Mouse (Mus musculus) urinary bladder, adult 18-20 months (tissue): ENCODE measurements around the gene Sgsm2.
"Not testable (repeated sequence)": the region's sequence is repeated elsewhere in the genome, so short reads cannot be mapped to it uniquely, and the experiment has no call there.

ENCODE experiments used
- DNase-seq, 2 experiments: peaks; one replicate each; pipeline ENCODE4 v3.0.0; 2022; ENCODE audit warnings: low spot score in 2 of 2, mixed read lengths in 2 of 2

Gene Sgsm2

DNA sequence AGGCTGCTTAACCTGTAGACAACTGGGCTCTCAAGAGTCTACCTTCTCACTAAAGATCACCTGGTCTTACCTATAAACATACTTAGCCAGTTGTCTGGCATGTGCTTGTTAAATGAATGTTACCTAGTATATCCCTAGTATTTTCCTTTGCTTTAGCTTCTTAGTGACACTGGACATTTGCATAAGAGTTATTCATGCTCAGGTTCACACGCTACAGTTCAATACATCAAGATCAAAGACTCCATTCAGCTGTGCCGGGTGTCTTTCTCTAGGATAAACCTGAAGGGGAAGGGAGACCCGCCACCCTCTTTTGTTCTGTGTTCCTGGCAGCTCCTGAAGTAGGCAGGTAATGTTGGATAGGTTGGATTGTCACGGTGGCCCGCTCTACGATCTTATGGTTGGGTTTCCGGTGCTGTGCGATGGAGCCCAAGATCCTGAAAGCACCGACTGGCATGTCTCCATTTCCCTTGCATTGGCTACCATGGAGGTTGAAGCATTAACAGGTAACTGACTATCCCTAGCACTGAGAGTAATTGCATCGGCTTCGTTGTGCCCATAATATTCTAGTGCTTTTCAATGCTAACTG, 67.8 kb downstream of the Sgsm2 start:
- no peak for DNase-seq

DNA sequence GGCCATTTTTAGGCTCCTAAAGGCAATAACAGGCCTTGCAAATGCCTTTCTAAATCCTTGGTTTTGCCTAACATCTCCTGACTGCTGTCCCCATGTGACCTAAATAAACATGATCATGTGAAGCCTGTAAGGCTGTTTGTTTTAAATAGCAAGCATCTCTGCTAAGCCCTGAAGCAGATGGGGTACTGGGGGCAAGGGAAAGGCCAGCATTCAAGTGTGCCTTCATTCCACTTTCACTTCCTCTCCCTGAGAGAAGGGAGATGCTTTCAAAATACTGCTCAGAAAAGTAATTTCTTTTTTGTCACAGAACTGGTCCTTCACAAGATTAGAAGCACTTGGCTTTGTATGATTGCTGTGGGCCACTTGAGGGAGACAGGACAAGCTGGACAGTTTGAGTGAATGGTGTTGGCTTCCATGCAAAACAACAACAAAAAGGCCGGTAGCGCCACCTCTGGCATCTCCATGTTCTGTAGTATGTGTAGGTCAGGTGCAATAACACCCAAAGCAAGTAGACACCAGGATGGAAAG, 68.4 kb downstream of the Sgsm2 start:
- no peak for DNase-seq

DNA sequence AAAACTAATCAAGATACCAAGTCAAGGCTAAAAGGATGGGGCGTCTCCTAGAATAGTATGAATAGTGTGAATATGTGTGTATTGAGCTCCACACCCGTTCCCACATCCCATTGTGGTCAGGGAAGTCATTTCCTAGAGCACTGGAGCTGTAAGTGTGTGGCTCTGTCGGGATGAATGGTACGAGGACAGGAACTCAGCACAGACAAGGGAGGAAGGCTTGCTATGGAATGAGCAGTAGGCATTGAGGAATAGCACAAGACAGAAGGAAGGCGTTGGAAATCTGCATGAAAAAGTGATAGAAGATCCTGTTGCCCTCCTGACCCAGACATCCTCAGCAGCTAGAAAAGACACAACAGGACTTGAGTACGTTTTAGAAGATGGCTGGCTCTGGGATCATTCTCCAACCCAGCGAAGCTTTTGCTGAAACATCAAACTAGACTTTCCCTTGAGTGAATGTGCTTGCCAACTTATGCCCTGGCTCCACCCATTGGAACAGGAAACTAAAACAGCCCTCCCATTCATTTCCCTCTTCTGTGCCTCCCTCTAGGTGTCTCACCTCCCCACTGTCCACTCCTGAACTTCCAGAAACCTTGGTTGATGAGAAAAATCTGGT, 69.0 kb downstream of the Sgsm2 start:
- DNase-seq, result no peak

DNA sequence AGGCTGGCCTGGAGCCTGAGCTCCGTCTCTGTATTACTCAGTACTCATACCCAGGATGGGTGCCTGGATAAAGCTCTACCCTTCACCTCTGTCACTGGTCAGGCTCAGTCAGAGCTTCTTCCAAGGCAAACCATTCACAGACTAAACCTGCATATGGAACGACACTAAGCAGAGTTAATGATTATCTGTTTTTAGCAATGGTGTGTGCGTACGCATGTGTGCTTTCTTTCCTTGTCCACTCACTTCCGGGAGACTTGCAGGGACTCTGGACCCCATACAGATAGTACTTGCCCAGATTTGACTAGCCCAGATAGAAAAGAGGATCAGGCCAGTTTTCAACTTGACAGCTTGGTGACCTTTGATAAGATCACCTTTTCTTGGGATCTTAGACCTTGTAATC, 70.2 kb downstream of the Sgsm2 start:
- DNase-seq, result no peak

DNA sequence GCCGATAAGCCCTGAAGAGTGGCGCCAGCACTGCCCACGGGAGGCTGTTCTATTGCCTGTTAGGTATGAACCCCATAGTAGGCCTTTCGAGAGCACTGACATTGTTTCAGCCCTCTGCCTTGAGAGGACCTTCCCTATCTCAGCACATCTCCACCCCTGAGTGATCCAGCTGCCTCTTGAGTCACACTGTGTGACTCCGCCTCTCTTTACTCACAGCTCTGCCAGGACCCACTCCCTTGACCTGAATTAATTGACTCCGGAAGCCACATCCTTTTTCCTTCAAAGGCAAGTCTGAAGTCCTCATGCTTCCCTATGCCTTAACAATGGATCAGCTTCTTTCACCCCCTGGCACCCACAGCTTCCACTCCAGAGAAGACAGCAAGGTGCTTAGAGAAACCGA, 70.7 kb downstream of the Sgsm2 start:
- DNase-seq, result no peak

DNA sequence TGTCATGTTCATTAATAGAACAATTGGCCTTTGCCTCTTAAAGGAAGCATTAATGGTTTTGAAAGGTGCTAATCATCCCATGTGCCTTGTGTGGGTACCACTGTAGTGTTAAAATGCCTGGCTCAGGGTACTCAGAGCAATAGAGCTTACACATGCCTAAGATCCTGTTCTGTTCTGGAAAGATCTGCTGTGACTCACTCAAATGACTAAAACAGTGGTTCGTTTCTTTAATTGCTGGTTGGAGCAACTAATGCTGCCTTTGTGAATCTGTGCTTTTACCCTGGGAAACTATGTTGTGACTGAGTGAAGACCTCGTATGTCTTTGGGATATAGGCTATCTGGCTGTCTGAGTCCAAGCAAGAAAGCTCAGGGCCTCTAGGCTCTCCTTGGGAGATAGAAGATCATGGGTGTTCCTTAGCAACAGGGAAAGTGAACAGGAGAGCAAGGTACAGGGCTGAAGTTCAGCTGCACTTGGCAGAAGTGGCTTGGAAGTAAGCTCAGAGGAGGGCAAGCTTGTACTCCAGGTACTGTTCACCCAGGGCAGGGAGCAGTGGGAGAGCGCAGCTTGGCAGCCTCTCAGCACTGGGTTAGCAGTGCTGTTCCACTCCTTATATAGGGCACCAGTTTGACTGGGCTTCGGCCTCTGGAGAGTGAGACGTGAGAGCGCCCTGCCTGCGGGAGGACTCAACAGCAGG, 74.0 kb downstream of the Sgsm2 start:
- no peak for DNase-seq

DNA sequence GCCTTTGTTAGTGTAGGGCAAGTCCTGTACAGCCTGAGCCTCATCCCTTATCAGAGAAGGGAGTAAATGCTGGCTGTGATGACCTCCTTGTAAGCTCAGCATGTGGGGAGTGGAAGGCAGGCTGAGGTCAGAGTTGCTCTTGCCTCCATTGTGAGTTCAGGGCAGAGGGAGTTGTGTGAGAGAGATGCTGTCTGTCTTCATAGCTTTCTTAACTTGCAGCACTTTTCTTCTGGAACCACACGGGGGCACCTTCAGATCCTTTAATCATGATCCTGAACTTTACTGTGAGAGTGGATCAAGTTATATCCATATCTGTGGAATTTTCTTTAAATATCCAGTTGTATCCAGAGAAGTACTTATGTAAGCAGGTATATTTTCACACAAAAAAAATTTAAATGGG, 75.4 kb downstream of the Sgsm2 start:
- no peak for DNase-seq

DNA sequence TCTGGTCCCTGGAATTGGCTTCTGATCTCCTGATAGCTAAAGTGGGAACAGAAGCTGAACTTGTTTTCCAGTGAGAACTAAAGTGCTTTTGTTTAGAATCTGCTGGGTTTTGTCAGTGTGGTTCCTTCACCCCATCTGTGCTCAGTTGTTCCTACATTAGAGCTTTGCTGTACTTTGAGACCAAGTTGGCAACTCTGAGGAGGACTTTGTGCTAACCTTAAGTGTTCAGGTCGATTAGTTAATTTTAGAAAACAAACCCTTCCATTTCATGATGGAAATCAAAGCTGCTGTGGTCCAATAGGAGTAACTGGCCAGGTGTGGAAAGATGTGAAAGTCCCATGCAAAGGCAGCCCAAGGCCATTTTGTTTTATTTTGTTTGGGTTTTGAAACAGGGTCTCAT, 75.9 kb downstream of the Sgsm2 start:
- no peak for DNase-seq

DNA sequence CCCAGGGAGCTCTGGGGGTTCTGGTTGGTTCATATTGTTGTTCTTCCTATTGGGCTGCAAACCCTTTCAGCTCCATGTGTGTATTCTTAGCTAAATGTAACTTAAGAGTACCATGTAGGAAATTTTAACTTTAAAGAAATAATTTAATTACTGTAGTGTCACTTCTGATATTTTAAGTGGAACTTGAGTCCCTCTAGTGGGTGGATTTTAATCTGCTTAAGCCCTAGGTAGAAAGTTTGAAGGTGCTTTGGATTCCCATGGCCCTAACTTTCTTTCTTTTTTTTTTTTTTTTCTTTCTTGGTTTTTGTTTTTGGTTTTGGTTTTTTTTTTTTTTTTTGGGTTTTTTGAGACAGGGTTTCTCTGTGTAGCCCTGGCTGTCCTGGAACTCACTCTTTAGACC, 81.1 kb downstream of the Sgsm2 start:
- no peak for DNase-seq

DNA sequence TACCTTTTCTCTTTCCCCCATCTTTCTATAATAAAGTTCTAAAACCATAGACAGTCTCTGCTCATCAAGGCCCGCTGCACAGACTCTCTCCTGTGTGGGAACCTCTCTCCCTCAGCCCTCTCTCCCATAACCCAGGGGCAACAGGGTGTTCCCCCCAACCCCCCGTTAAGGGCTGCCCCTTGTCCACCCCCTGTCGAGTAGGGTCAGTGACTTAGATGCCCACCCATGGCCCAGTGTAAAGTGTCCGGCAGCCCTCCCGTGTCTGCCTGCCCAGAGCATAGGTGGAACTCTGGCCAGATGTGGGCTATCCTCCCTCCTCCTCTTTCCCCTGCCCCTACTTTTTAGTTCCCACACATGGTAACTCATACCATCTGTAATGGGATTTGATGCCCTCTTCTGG, 85.3 kb downstream of the Sgsm2 start:
- DNase-seq, result no peak

DNA sequence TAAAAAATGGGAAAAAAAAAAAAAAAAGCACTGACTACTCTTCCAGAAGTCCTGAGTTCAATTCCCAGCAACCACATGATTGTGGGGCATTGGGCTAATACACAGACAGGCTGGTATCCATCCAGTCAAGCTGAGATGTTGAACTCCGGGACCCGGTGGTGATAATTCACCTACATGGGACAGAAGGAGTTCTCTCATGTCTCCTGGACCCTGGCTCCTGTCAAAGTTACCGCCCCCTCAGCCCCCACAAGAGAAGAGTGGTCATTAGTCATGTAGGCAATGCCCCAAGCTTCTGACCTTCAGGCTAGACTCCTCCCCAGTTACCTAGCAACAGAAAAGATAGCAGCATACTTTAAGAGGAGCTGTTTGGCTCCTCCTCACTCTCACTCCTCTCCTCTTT, 85.8 kb downstream of the Sgsm2 start:
- DNase-seq, result not testable (repeated sequence)

DNA sequence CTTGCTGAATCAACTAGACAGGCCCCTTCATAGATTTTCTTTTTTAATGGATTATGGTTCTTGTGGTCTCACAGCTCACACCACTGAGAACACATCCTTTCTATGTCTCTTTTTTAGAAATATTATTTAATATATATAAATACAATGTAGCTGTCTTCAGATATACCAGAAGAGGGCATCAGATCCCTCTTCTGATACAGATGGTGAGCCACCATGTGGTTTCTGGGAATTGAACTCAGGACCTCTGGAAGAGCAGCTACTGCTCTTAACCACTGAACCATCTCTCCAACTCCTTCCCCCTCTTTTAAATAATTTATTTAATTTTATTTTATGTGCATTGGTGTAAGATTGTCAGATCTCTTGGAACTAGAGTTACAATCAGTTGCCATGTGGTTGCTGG, 86.7 kb downstream of the Sgsm2 start:
- no peak for DNase-seq

DNA sequence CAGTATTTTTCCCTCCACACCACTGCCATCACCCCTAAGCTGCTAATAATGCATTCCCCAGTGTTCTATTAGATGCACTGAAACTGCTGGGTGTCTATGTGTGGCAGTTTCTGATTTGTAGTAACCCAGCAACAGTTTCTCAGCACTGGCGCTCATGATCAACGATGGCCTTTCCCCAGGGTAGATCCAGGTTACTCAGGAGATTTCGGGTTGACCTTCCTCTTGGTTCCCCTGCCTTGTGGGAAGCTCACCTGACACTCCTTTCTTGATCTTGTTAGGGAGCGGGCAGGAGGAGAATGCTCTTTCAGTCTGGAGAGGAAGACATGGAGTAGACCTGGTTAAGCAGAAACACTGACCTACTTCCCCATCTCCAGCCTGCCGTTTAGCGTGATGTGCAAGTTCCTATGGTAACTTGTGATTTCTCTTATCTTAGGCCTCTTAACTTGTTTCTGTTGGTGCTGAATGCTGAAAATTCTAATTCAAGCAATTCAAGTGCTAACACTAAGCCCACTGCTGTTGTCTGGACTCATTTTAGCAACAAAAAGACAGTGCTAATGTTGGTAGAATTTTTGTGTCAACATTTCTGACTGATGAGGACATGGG, 88.5 kb downstream of the Sgsm2 start:
- no peak for DNase-seq

DNA sequence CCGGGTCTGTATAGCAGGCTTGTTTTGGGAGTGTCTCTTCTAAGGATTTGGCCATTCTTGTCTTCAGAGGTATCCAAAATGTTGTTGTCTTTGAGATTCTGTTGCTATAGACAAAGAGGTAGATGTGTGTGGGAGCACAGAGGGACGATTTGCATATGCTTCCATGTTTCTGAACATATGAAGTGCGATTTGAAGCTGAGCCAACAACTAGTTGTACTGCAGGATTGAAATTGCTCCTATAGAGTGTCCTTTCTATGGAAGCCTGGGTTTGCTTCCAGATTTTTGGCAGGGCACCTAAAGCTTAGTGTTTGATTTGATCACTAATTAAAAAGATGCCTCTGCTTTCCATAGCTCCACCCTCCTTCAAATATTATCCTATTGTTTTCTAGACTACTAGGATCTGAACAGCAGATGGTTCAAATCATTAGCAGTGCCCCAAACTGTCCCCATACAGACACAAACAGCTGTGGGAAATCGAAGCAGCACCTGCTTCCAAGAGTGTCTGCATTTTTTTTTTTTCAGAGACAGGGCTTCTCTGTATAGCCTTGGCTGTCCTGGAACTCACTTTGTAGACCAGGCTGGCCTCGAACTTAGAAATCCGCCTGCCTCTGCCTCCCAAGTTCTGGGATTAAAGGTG, 89.5 kb downstream of the Sgsm2 start:
- DNase-seq, result no peak

DNA sequence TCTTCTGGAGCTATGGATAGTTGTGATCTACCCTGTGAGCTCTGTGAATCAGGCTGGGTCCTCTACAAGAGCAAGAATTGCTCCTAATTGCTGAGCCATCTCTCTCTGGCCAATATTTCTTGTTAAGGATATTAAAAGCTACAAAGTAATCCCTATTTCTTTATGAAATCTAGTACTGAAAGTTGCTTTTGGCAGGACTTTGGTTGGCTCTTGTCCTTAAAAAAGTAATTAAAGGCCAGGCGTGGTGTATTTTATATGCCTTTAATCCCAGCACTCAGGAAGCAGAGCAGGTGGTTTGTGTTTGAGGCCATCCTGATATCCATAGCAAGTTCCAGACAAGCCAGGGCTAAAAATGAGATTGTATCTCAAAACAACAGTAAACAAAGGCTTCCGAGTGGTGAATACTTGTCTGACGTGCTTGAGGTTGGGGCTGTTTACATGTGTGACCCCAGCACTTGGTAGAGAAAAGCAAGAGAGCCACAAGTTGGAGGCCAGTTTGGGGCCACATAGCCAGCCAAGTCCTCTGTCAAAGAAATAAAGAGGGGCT, 92.7 kb downstream of the Sgsm2 start:
- no peak for DNase-seq

DNA sequence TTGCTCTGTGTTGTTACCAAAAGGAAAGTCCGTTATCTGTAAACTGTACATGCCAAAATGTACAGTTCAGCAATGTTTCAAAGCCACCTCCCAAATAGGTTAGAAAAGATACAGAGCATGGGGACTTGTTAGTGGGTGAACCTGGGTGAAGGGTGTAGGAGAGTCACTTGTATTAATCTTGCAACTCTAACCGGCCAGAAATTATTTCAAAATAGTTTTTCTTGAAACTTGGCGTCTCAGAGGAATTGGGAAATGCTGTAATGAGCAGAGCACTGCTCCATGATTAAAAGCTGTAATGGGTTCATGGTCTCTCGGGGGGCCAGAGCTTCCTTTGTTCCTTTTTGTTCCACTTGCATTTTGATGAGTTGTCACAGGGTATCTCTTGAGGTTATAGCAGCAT, 96.2 kb downstream of the Sgsm2 start:
- DNase-seq, result no peak
